Mouse (Mus musculus) intestine, embryonic 16.5 days (tissue): Measurements from ENCODE around the gene Sv2b. TPM values are rescaled to one million over a fixed set of nuclear protein-coding genes. Genes with fewer than 3 reads are reported as not detected.
"Not testable (repeated sequence)": the region's sequence is repeated elsewhere in the genome, so short reads cannot be mapped to it uniquely, and the experiment has no call there.

Experiments
- ATAC-seq: fragments of 200-750 bp; cut with Nextera tagmentation; 2 replicates; pipeline ENCODE4 v1.8.0; 2017; ENCODE audit warnings: moderate TSS enrichment, moderate library complexity
- H3K27ac ChIP-seq: fragments of 300-500 bp; sonication (generic); 2 replicates; pipeline ENCODE4 v1.5.1; 2014; ENCODE audit warnings: mild to moderate bottlenecking, low read length
- H3K27me3 ChIP-seq: fragments of 300-500 bp; sonication (generic); replicated peaks from 2 replicates; pipeline ENCODE4 v1.6.1; 2014; ENCODE audit warnings: low read length, control low read depth, mixed read lengths; ENCODE audit not compliant: control insufficient read depth, insufficient read depth
- H3K36me3 ChIP-seq: fragments of 300-500 bp; sonication (generic); 2 replicates; pipeline ENCODE4 v1.6.1; 2014; ENCODE audit warnings: low read length, control low read depth; ENCODE audit not compliant: control insufficient read depth, insufficient read depth
- H3K4me1 ChIP-seq: fragments of 300-500 bp; sonication (generic); 2 replicates; pipeline ENCODE4 v1.6.1; 2014; ENCODE audit warnings: low read length, control low read depth, mixed read lengths; ENCODE audit not compliant: control insufficient read depth, insufficient read depth
- H3K4me2 ChIP-seq: fragments of 300-500 bp; sonication (generic); 2 replicates; pipeline ENCODE4 v1.6.1; 2014; ENCODE audit warnings: low read depth, low read length, control low read depth
- H3K4me3 ChIP-seq: fragments of 300-500 bp; sonication (generic); 2 replicates; pipeline ENCODE4 v1.5.1; 2014; ENCODE audit warnings: mild to moderate bottlenecking, low read length
- H3K9ac ChIP-seq: fragments of 300-500 bp; sonication (generic); 2 replicates; pipeline ENCODE4 v1.6.1; 2014; ENCODE audit warnings: low read depth, low read length
- H3K9me3 ChIP-seq: fragments of 300-500 bp; sonication (generic); 2 replicates; pipeline ENCODE4 v1.6.1; 2016; ENCODE audit warnings: low read length, control low read depth; ENCODE audit not compliant: control insufficient read depth
- WGBS: fragments of 180-500 bp; shearing (Covaris S2); extraction: QIAGEN DNeasy Blood & Tissue Kit; methylation state at CpG from one replicate; pipeline ENCODE4 v1.1.7; 2014; 5-methylcytosine and 5-hydroxymethylcytosine counted together
- polyA plus RNA-seq: library from polyadenylated mRNA; unstranded; fragments of >200 nt; fragmentation: Nextera tagmentation; extraction: Ambion mirVana; gene quantifications from 2 replicates; pipeline ENCODE4 v1.2.1, GENCODE M21; 2015

The Sv2b gene
- polyA plus RNA-seq, 1 experiment from 2014 or later, result 0.61 TPM

DNA sequence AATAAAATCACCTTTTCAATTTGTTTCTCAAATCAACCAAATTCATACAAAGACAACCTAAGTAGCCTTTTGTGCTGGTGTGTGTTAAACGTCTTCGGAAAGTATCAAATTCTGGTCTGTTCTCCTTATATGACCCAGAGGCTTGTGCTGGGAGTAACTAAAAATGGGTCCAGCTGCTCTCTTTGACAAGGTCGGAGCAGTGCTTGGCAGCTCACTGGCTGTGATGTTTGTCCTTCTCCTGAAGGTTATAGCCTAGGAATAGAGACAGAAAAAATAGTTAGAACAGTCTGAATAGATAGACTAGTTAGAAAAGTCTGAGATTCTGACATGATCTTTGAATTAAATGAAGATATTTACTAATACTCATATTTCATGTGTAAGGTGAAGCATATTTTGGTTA, 102.4 kb downstream of the Sv2b start:
- 88% methylated on average over 3 of the region's 3 CpGs for WGBS
- no peak for ATAC-seq
- Histone ChIP-seq H3K4me3 (no peak overlapping the region), H3K4me1 (no peaks in the 10 kb centered on the region), H3K9ac (no peak overlapping the region), H3K27ac (no peak overlapping the region), H3K4me2 (no peak overlapping the region), H3K27me3 (no peaks in the 10 kb centered on the region), H3K9me3 (no peaks in the 10 kb centered on the region), H3K36me3 (no peaks in the 10 kb centered on the region)

- no peak for ATAC-seq
- Histone ChIP-seq H3K27me3 (no peaks in the 10 kb centered on the region), H3K4me2 (no peak overlapping the region), H3K9ac (no peak overlapping the region), H3K4me3 (no peak overlapping the region), H3K9me3 (no peaks in the 10 kb centered on the region), H3K4me1 (no peaks in the 10 kb centered on the region), H3K27ac (no peak overlapping the region), H3K36me3 (no peaks in the 10 kb centered on the region)
- 74% methylated on average over 3 of the region's 3 CpGs for WGBS
These were observed 103.7 kb downstream of the Sv2b start for GRCm38 (mm10) chr7:75205386-75205785.

- not testable (repeated sequence) for H3K4me3 ChIP-seq, H3K27ac ChIP-seq, H3K4me1 ChIP-seq, H3K36me3 ChIP-seq, H3K27me3 ChIP-seq, H3K9me3 ChIP-seq, H3K4me2 ChIP-seq, H3K9ac ChIP-seq, ATAC-seq
- 92% methylated on average over 1 of the region's 1 CpGs for WGBS
These were observed 114.2 kb downstream of the Sv2b start for GRCm38 (mm10) chr7:75194919-75195230.

- Histone ChIP-seq H3K4me1 (no peaks in the 10 kb centered on the region), H3K27ac (no peak overlapping the region), H3K27me3 (no peaks in the 10 kb centered on the region), H3K36me3 (no peaks in the 10 kb centered on the region), H3K9ac (no peak overlapping the region), H3K4me2 (no peak overlapping the region), H3K4me3 (no peak overlapping the region), H3K9me3 (no peaks in the 10 kb centered on the region)
- no peak for ATAC-seq
- 99% methylated on average over 4 of the region's 4 CpGs for WGBS
These were observed 114.7 kb downstream of the Sv2b start for GRCm38 (mm10) chr7:75194158-75194918.

DNA sequence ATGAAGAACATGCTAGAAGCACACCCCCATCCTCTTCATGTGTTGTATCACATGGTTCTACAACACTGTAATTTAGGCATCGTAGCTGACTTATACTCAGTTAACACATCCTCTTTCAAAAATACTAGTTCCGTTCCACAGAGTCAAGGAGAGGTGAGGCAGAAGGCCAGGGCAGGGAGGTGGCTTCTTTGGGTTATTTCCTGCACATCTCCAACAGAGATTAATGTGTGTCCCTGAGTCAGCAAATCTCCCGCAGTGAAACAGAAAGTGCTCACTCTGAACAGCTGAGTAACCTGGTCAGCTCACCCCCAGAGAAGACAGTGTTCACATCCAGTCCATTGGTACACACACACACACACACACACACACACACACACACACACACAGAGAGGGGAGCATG, 118.9 kb downstream of the Sv2b start:
- H3K4me1 ChIP-seq, result no peaks in the 10 kb centered on the region
- H3K27ac ChIP-seq, result no peak overlapping the region

DNA sequence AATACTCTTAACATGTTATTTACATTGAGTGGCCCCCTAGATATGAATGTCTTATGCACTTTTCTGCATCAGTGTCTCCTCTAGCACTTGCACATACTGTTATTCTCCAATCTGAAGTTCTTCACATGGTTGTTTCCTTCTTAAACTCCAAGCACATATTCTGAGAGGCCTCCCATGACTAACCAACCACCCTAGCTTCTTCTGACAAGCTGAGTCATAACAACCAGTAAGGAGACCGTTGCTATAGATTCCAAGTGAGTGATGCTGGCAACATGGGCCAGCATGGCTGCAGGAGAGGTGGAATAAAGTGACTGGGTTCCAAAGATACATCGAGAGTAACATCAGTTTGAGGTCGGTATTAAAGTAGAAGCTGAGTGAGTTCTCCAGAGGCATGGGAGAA, 134.0 kb downstream of the Sv2b start:
- H3K4me3 ChIP-seq, result no peak overlapping the region
- no peaks in the 10 kb centered on the region for H3K27me3 ChIP-seq
- no peak overlapping the region for H3K4me2 ChIP-seq
- H3K9ac ChIP-seq, result no peak overlapping the region
- H3K27ac ChIP-seq, result no peak overlapping the region
- ATAC-seq, result no peak
- H3K9me3 ChIP-seq, result no peaks in the 10 kb centered on the region
- no peaks in the 10 kb centered on the region for H3K36me3 ChIP-seq
- 86% methylated on average over 3 of the region's 3 CpGs for WGBS
- no peaks in the 10 kb centered on the region for H3K4me1 ChIP-seq

More for the DNA sequence above, 118.9 kb downstream of the Sv2b start:
- no peaks in the 10 kb centered on the region for H3K27me3 ChIP-seq
- H3K9ac ChIP-seq, result no peak overlapping the region
- no peak for ATAC-seq
- no peak overlapping the region for H3K4me3 ChIP-seq
- no peaks in the 10 kb centered on the region for H3K36me3 ChIP-seq
- 65% methylated on average over 3 of the region's 3 CpGs for WGBS
- no peaks in the 10 kb centered on the region for H3K9me3 ChIP-seq
- no peak overlapping the region for H3K4me2 ChIP-seq

DNA sequence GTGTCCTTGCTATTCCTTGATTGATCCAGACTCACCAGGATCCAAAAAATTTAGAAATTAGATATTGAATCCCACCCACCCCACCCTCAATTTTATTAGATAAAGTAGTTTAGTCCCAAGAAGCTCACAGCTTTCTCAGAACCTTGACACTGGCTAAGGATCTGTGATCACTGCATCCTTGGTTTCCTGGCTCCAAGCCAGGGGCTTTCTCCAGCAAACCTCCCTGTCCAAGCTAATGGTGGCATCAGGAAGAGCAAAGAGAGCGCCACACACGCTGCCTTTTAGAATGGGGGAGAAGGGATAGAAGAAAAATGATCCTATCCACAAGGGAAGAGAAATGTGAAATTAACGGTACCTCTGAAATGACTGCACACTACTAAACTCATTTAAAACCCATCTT, 141.6 kb downstream of the Sv2b start:
- Histone ChIP-seq H3K4me1 (no peaks in the 10 kb centered on the region), H3K9ac (no peak overlapping the region), H3K27me3 (no peaks in the 10 kb centered on the region), H3K4me2 (no peak overlapping the region), H3K4me3 (no peak overlapping the region), H3K27ac (no peak overlapping the region), H3K9me3 (no peaks in the 10 kb centered on the region), H3K36me3 (no peaks in the 10 kb centered on the region)
- ATAC-seq, result no peak
- WGBS, result 74% methylated on average over 3 of the region's 3 CpGs

GRCm38 (mm10) chr7:75147174-75147573, 161.9 kb downstream of the Sv2b start:
- 87% methylated on average over 1 of the region's 1 CpGs for WGBS
- peaks cover 3% of the 10 kb centered on the region for H3K4me1 ChIP-seq
- no peak overlapping the region for H3K4me2 ChIP-seq
- no peak overlapping the region for H3K4me3 ChIP-seq
- no peak overlapping the region for H3K27ac ChIP-seq
- H3K36me3 ChIP-seq, result no peaks in the 10 kb centered on the region
- no peaks in the 10 kb centered on the region for H3K27me3 ChIP-seq
- no peak overlapping the region for H3K9ac ChIP-seq
- ATAC-seq, result no peak
- H3K9me3 ChIP-seq, result no peaks in the 10 kb centered on the region

- Histone ChIP-seq H3K9ac (no peak overlapping the region), H3K9me3 (no peaks in the 10 kb centered on the region), H3K27me3 (no peaks in the 10 kb centered on the region; the same call in 1 of the 2 replicates), H3K27ac (no peak overlapping the region), H3K4me3 (no peak overlapping the region), H3K4me2 (no peak overlapping the region), H3K36me3 (no peaks in the 10 kb centered on the region), H3K4me1 (peaks cover 6% of the 10 kb centered on the region)
- WGBS, result 51% methylated on average over 2 of the region's 2 CpGs
- no peak for ATAC-seq
These were observed 166.3 kb downstream of the Sv2b start for GRCm38 (mm10) chr7:75142800-75143199.
